Mouse (Mus musculus) embryonic fibroblast, embryonic 13.5 days (primary cell): Measurements from ENCODE around the gene Orc5.

ENCODE experiments used
- CTCF ChIP-seq: IDR thresholded peaks from 2 replicates; pipeline ENCODE4 v1.5.1; 2011; ENCODE audit warnings: mild to moderate bottlenecking, control low read depth, low read length, moderate library complexity, borderline replicate concordance; ENCODE audit not compliant: insufficient read depth
- POLR2A ChIP-seq: IDR thresholded peaks from 2 replicates; pipeline ENCODE4 v1.6.1; 2011; ENCODE audit warnings: low read depth, mild to moderate bottlenecking, control low read depth, low read length, moderate library complexity

DNA sequence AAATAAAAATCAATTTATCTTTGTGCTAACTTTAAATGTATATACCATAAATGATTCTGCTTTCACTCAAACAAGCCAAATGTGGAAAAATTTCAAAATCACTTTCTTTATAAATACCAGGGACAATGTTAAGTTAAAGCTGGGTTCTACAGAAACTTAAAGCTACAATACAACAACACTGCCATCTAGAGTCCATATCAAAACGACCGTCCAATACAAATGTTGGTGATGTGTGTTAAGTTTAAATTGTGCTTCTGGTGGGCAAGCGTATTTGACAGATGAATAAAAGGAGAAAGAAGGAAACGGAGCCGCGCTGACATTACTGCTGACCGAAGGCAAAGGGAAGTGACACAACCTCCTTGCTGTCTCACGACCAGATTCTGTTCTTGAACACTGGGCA lies 38.4 kb downstream of the Orc5 start:
- no peak for TF ChIP-seq CTCF
- no peak for TF ChIP-seq POLR2A
